In genomic region chr5:111675673-111676261, GRCm38 (mm10) we compare ENCODE assay signal across 9 mouse cellular contexts. TPM values are rescaled to one million over a fixed set of nuclear protein-coding genes. Genes with fewer than 3 reads are reported as not detected.
DNase-seq lines count a peak whose midpoint lies in the region; ATAC-seq lines count a peak whose summit lies in the region.
"Had no signal": no experiment of that assay in that cellular context is flagged by ENCODE, and none has a peak within 500 bp of the region (broad histone marks: within the 10 kb centered on the region; RNA-seq: fewer than 3 reads in every experiment).

No protein-coding gene starts in this region.

- intact Hi-C loops in heart, postnatal 10 days (cut with DNase I): no loop called here

- H3K9ac ChIP-seq in forebrain, embryonic 12.5 days: no peak overlapping the region
- H3K9ac ChIP-seq in midbrain, embryonic 12.5 days (replicated peaks): 0 out of 2 replicates have a peak overlapping the region, but pooled peaks have one; percentile 2

- peaks cover 60% of the 10 kb centered on the region for H3K4me1 ChIP-seq in forebrain, embryonic 12.5 days
- peaks cover 58% of the 10 kb centered on the region for H3K4me1 ChIP-seq in midbrain, embryonic 12.5 days
- H3K4me1 ChIP-seq: megakaryocyte, embryonic 14.5 days had no signal

- no peaks in the 10 kb centered on the region for H3K36me3 ChIP-seq in forebrain, embryonic 12.5 days (replicated peaks)
- no peaks in the 10 kb centered on the region for H3K36me3 ChIP-seq in midbrain, embryonic 12.5 days

- no peaks in the 10 kb centered on the region for H3K9me3 ChIP-seq in forebrain, embryonic 12.5 days
- H3K9me3 ChIP-seq in midbrain, embryonic 12.5 days: no peaks in the 10 kb centered on the region
- H3K9me3 ChIP-seq: megakaryocyte, embryonic 14.5 days had no signal

- H3K27me3 ChIP-seq in forebrain, embryonic 12.5 days: no peaks in the 10 kb centered on the region
- peaks cover 13% of the 10 kb centered on the region; the same call in 1 of the 2 replicates for H3K27me3 ChIP-seq in midbrain, embryonic 12.5 days

- H3K4me3 ChIP-seq in forebrain, embryonic 12.5 days (replicated peaks): no peak overlapping the region
- H3K4me3 ChIP-seq in midbrain, embryonic 12.5 days: no peak overlapping the region
- H3K4me3 ChIP-seq: megakaryocyte, embryonic 14.5 days had no signal

- ATAC-seq in forebrain, embryonic 12.5 days (ENCODE audit: low FRiP score): no peak
- ATAC-seq in midbrain, embryonic 12.5 days (ENCODE audit: low FRiP score, low read depth): no peak; the same call in 1 of the 2 replicates

- no peak overlapping the region for H3K4me2 ChIP-seq in forebrain, embryonic 12.5 days
- H3K4me2 ChIP-seq in midbrain, embryonic 12.5 days (replicated peaks): no peak overlapping the region

- 23% methylated on average over 8 of the region's 8 CpGs for WGBS in forebrain, embryonic 12.5 days
- 19% methylated on average over 8 of the region's 8 CpGs for WGBS in midbrain, embryonic 12.5 days

- peak; percentile 21 to 73 for DNase-seq in urinary bladder, adult 18-20 months (ENCODE audit: low spot score in 2 of 2)
- no peak for DNase-seq in urinary bladder, postnatal 10 days (ENCODE audit: low spot score)
- peak; percentile 92 for DNase-seq in heart, postnatal 10 days
- DNase-seq in kidney, postnatal 25 days: peak; percentile 81 to 87
- peak; percentile 30 to 34 for DNase-seq in thymus, postnatal 10 days (ENCODE audit: low spot score in 2 of 2)
- no peak for DNase-seq in natural killer cell, adult 2 months (ENCODE audit: low spot score in 2 of 2)

- H3K27ac ChIP-seq in forebrain, embryonic 12.5 days: peak overlapping the region; percentile 51
- peak overlapping the region; percentile 60 for H3K27ac ChIP-seq in midbrain, embryonic 12.5 days (replicated peaks)

RNA-seq across cellular contexts. Expression of gene Gm26897, which starts 58.0 kb away (rescaled TPM):
- not detected in 2 replicates for polyA plus RNA-seq in forebrain, embryonic 12.5 days (2016; fragmentation: Nextera tagmentation; extraction: Ambion mirVana)
- total RNA-seq in heart, postnatal 10 days (2021): not detected
- not detected in 2 replicates for polyA plus RNA-seq in midbrain, embryonic 12.5 days (2016; fragmentation: Nextera tagmentation; extraction: Ambion mirVana)

Comparison
In these comparisons a context has a peak if more than half of its experiments do, and no peak if none do; other contexts are left out.
1. DNase-seq: peak in urinary bladder, adult 18-20 months (2 of 2), heart, postnatal 10 days (2 of 2), kidney, postnatal 25 days (2 of 2) and thymus, postnatal 10 days (2 of 2); none in urinary bladder, postnatal 10 days (single experiment) and natural killer cell, adult 2 months (0 of 2).